Comparison of ENCODE assay signal across 12 mouse cellular contexts in the genomic region with DNA sequence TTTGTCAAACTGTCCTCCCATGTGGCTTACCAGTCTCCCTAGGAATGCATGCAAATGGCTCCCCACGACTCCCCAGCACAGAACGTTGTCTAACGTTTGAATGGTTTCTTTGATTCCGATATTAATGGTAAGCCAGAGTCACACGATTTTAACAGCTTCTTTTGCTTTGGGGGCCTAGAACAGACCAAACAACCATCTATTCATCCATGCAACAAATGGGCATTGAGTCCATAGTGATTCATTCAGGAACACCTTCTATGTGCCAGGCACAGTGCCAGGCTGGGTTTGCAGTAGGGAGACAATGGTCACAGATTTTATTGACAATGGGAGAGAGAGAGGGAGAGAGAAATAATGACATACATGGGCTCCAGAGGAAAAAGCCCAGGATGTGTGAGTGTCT.
DNase-seq lines count a peak whose midpoint lies in the region; ATAC-seq lines count a peak whose summit lies in the region.
"Had no signal": no experiment of that assay in that cellular context is flagged by ENCODE, and none has a peak within 500 bp of the region (broad histone marks: within the 10 kb centered on the region; RNA-seq: fewer than 3 reads in every experiment).

No protein-coding gene starts in this region.

- H3K36me3 ChIP-seq in midbrain, embryonic 13.5 days: no peaks in the 10 kb centered on the region
- no peaks in the 10 kb centered on the region for H3K36me3 ChIP-seq in midbrain, embryonic 15.5 days (replicated peaks)
- no peaks in the 10 kb centered on the region for H3K36me3 ChIP-seq in hindbrain, embryonic 15.5 days
- H3K36me3 ChIP-seq: heart, embryonic 10.5 days; intestine, embryonic 15.5 days; limb, embryonic 15.5 days had no signal

- H3K4me1 ChIP-seq in midbrain, embryonic 13.5 days (replicated peaks): peaks cover 5% of the 10 kb centered on the region; the same call in 1 of the 2 replicates
- no peaks in the 10 kb centered on the region for H3K4me1 ChIP-seq in midbrain, embryonic 15.5 days
- no peaks in the 10 kb centered on the region for H3K4me1 ChIP-seq in hindbrain, embryonic 15.5 days (replicated peaks)
- H3K4me1 ChIP-seq: intestine, embryonic 15.5 days; limb, embryonic 15.5 days had no signal

- ATAC-seq in midbrain, embryonic 13.5 days: peak; percentile 48; the same call in 1 of the 2 replicates
- ATAC-seq in midbrain, embryonic 15.5 days (replicated peaks): no peak
- ATAC-seq in hindbrain, embryonic 15.5 days (ENCODE audit: low FRiP score, low read depth): peak; percentile 59; the same call in 1 of the 2 replicates
- ATAC-seq: activated CD4-positive, CD25-positive, alpha-beta regulatory T cell, adult 4 months; intestine, embryonic 15.5 days had no signal

- H3K4me2 ChIP-seq in midbrain, embryonic 13.5 days (replicated peaks): no peak overlapping the region
- no peak overlapping the region for H3K4me2 ChIP-seq in midbrain, embryonic 15.5 days
- H3K4me2 ChIP-seq in hindbrain, embryonic 15.5 days: no peak overlapping the region
- H3K4me2 ChIP-seq: intestine, embryonic 15.5 days; limb, embryonic 15.5 days had no signal

- H3K4me3 ChIP-seq in midbrain, embryonic 13.5 days (replicated peaks): no peak overlapping the region
- H3K4me3 ChIP-seq in midbrain, embryonic 15.5 days: no peak overlapping the region
- no peak overlapping the region for H3K4me3 ChIP-seq in hindbrain, embryonic 15.5 days
- H3K4me3 ChIP-seq: heart, embryonic 10.5 days; intestine, embryonic 15.5 days; limb, embryonic 15.5 days had no signal

- DNase-seq in left cerebral cortex, adult 18-20 months (ENCODE audit: low spot score in 2 of 2): peak; percentile 6 to 43
- peak; percentile 26 for DNase-seq in right cerebral cortex, postnatal 14 days
- no peak for DNase-seq in thymus, adult 18-20 months
- DNase-seq in thymus, postnatal 14 days: no peak
- DNase-seq: lung, postnatal 36 days had no signal

- 67% methylated on average over 5 of the region's 5 CpGs for WGBS in midbrain, embryonic 13.5 days
- 42% methylated on average over 5 of the region's 5 CpGs for WGBS in midbrain, embryonic 15.5 days
- WGBS in hindbrain, embryonic 15.5 days: 59% methylated on average over 5 of the region's 5 CpGs

- H3K9ac ChIP-seq in midbrain, embryonic 13.5 days (replicated peaks): no peak overlapping the region
- no peak overlapping the region for H3K9ac ChIP-seq in midbrain, embryonic 15.5 days
- no peak overlapping the region for H3K9ac ChIP-seq in hindbrain, embryonic 15.5 days
- H3K9ac ChIP-seq: intestine, embryonic 15.5 days; limb, embryonic 15.5 days had no signal

- no peak overlapping the region for H3K27ac ChIP-seq in midbrain, embryonic 13.5 days
- H3K27ac ChIP-seq in midbrain, embryonic 15.5 days: no peak overlapping the region
- H3K27ac ChIP-seq in hindbrain, embryonic 15.5 days (replicated peaks): peak overlapping the region; percentile 30
- H3K27ac ChIP-seq: heart, embryonic 10.5 days; intestine, embryonic 15.5 days; limb, embryonic 15.5 days had no signal

- H3K9me3 ChIP-seq in midbrain, embryonic 13.5 days: no peaks in the 10 kb centered on the region
- no peaks in the 10 kb centered on the region for H3K9me3 ChIP-seq in midbrain, embryonic 15.5 days
- H3K9me3 ChIP-seq in hindbrain, embryonic 15.5 days: no peaks in the 10 kb centered on the region
- H3K9me3 ChIP-seq: heart, embryonic 10.5 days; intestine, embryonic 15.5 days; limb, embryonic 15.5 days had no signal

- no peaks in the 10 kb centered on the region for H3K27me3 ChIP-seq in midbrain, embryonic 13.5 days
- H3K27me3 ChIP-seq in midbrain, embryonic 15.5 days (replicated peaks): no peaks in the 10 kb centered on the region
- H3K27me3 ChIP-seq in hindbrain, embryonic 15.5 days: no peaks in the 10 kb centered on the region
- H3K27me3 ChIP-seq: intestine, embryonic 15.5 days; limb, embryonic 15.5 days had no signal

Comparison
In these comparisons a context has a peak if more than half of its experiments do, and no peak if none do; other contexts are left out.
1. DNase-seq: peak in left cerebral cortex, adult 18-20 months (2 of 2) and right cerebral cortex, postnatal 14 days (single experiment); none in thymus, adult 18-20 months (0 of 2) and thymus, postnatal 14 days (single experiment).